Mouse (Mus musculus): ENCODE results near the gene Chuk. TPM values are rescaled to one million over a fixed set of nuclear protein-coding genes. Genes with fewer than 3 reads are reported as not detected.

The Chuk gene
- polyA plus RNA-seq, 1 experiment from 2014 or later, result 70.0 TPM

GRCm38 (mm10) chr19:44111706-44112105 lies 4.4 kb upstream of the Chuk start:
- Histone ChIP-seq H3K27me3 (ENCODE audit: control insufficient read depth, insufficient read depth, low read length) (no peaks in the 10 kb centered on the region), H3K4me3 (ENCODE audit: low read depth, low read length) (no peak overlapping the region), H3K9me3 (ENCODE audit: control insufficient read depth, low read length) (no peaks in the 10 kb centered on the region), H3K4me2 (ENCODE audit: low read depth, low read length) (no peak overlapping the region), H3K4me1 (ENCODE audit: control insufficient read depth, insufficient read depth, low read length) (peaks cover 5% of the 10 kb centered on the region), H3K9ac (replicated peaks; ENCODE audit: low read depth, low read length) (no peak overlapping the region), H3K27ac (ENCODE audit: low read depth, low read length) (no peak overlapping the region), H3K36me3 (ENCODE audit: control insufficient read depth, insufficient read depth, low read length) (peaks cover 39% of the 10 kb centered on the region)
- ATAC-seq (ENCODE audit: low read depth), result no peak
- 51% methylated on average over 7 of the region's 7 CpGs for WGBS

GRCm38 (mm10) chr19:44110356-44110755 lies 3.1 kb upstream of the Chuk start:
- no peak overlapping the region for H3K27ac ChIP-seq (ENCODE audit: low read depth, low read length)
- peaks cover 31% of the 10 kb centered on the region for H3K36me3 ChIP-seq (ENCODE audit: control insufficient read depth, insufficient read depth, low read length)
- peaks cover 12% of the 10 kb centered on the region for H3K4me1 ChIP-seq (ENCODE audit: control insufficient read depth, insufficient read depth, low read length)
- 89% methylated on average over 9 of the region's 9 CpGs for WGBS
- no peaks in the 10 kb centered on the region for H3K9me3 ChIP-seq (ENCODE audit: control insufficient read depth, low read length)
- H3K27me3 ChIP-seq (ENCODE audit: control insufficient read depth, insufficient read depth, low read length), result no peaks in the 10 kb centered on the region
- ATAC-seq (ENCODE audit: low read depth), result no peak
- no peak overlapping the region for H3K4me3 ChIP-seq (ENCODE audit: low read depth, low read length)
- H3K4me2 ChIP-seq (ENCODE audit: low read depth, low read length), result no peak overlapping the region
- no peak overlapping the region for H3K9ac ChIP-seq (replicated peaks; ENCODE audit: low read depth, low read length)

GRCm38 (mm10) chr19:44108996-44109395 lies 1.7 kb upstream of the Chuk start:
- Histone ChIP-seq H3K27me3 (ENCODE audit: control insufficient read depth, insufficient read depth, low read length) (no peaks in the 10 kb centered on the region), H3K36me3 (ENCODE audit: control insufficient read depth, insufficient read depth, low read length) (peaks cover 26% of the 10 kb centered on the region), H3K27ac (ENCODE audit: low read depth, low read length) (no peak overlapping the region), H3K4me1 (ENCODE audit: control insufficient read depth, insufficient read depth, low read length) (peaks cover 12% of the 10 kb centered on the region), H3K4me3 (ENCODE audit: low read depth, low read length) (no peak overlapping the region), H3K9ac (replicated peaks; ENCODE audit: low read depth, low read length) (no peak overlapping the region), H3K9me3 (ENCODE audit: control insufficient read depth, low read length) (no peaks in the 10 kb centered on the region), H3K4me2 (ENCODE audit: low read depth, low read length) (no peak overlapping the region)
- ATAC-seq (ENCODE audit: low read depth), result no peak

GRCm38 (mm10) chr19:44107661-44108521 lies 611 bp upstream of the Chuk start:
- Histone ChIP-seq H3K4me1 (ENCODE audit: control insufficient read depth, insufficient read depth, low read length) (peaks cover 12% of the 10 kb centered on the region), H3K9me3 (ENCODE audit: control insufficient read depth, low read length) (no peaks in the 10 kb centered on the region), H3K27ac (ENCODE audit: low read depth, low read length) (no peak overlapping the region), H3K36me3 (ENCODE audit: control insufficient read depth, insufficient read depth, low read length) (peaks cover 19% of the 10 kb centered on the region), H3K9ac (replicated peaks; ENCODE audit: low read depth, low read length) (peak overlapping the region; percentile 93), H3K4me2 (ENCODE audit: low read depth, low read length) (peak overlapping the region; percentile 82), H3K4me3 (ENCODE audit: low read depth, low read length) (peak overlapping the region; percentile 78), H3K27me3 (ENCODE audit: control insufficient read depth, insufficient read depth, low read length) (no peaks in the 10 kb centered on the region)
- ATAC-seq (ENCODE audit: low read depth), result peak; percentile 41; the same call in 1 of the 2 replicates
- 30% methylated on average over 22 of the region's 22 CpGs for WGBS

GRCm38 (mm10) chr19:44104393-44104792 lies 2.9 kb downstream of the Chuk start:
- no peak overlapping the region for H3K4me3 ChIP-seq (ENCODE audit: low read depth, low read length)
- no peak overlapping the region for H3K9ac ChIP-seq (replicated peaks; ENCODE audit: low read depth, low read length)
- no peaks in the 10 kb centered on the region for H3K9me3 ChIP-seq (ENCODE audit: control insufficient read depth, low read length)
- WGBS, result 83% methylated on average over 1 of the region's 1 CpGs
- no peak for ATAC-seq (ENCODE audit: low read depth)
- H3K27ac ChIP-seq (ENCODE audit: low read depth, low read length), result no peak overlapping the region
- no peak overlapping the region for H3K4me2 ChIP-seq (ENCODE audit: low read depth, low read length)
- H3K36me3 ChIP-seq (ENCODE audit: control insufficient read depth, insufficient read depth, low read length), result peaks cover 9% of the 10 kb centered on the region; the same call in 1 of the 2 replicates
- H3K27me3 ChIP-seq (ENCODE audit: control insufficient read depth, insufficient read depth, low read length), result no peaks in the 10 kb centered on the region
- H3K4me1 ChIP-seq (ENCODE audit: control insufficient read depth, insufficient read depth, low read length), result peaks cover 12% of the 10 kb centered on the region

- no peak for ATAC-seq (ENCODE audit: low read depth)
- 77% methylated on average over 3 of the region's 3 CpGs for WGBS
- H3K9me3 ChIP-seq (ENCODE audit: control insufficient read depth, low read length), result no peaks in the 10 kb centered on the region
- no peaks in the 10 kb centered on the region for H3K27me3 ChIP-seq (ENCODE audit: control insufficient read depth, insufficient read depth, low read length)
- peaks cover 14% of the 10 kb centered on the region; the same call in 1 of the 2 replicates for H3K36me3 ChIP-seq (ENCODE audit: control insufficient read depth, insufficient read depth, low read length)
- H3K4me1 ChIP-seq (ENCODE audit: control insufficient read depth, insufficient read depth, low read length), result peaks cover 10% of the 10 kb centered on the region
- H3K4me3 ChIP-seq (ENCODE audit: low read depth, low read length), result no peak overlapping the region
- no peak overlapping the region for H3K4me2 ChIP-seq (ENCODE audit: low read depth, low read length)
- H3K27ac ChIP-seq (ENCODE audit: low read depth, low read length), result no peak overlapping the region
- H3K9ac ChIP-seq (replicated peaks; ENCODE audit: low read depth, low read length), result no peak overlapping the region
Observed at GRCm38 (mm10) chr19:44103001-44103400, 4.3 kb downstream of the Chuk start.

- H3K4me3 ChIP-seq (ENCODE audit: low read depth, low read length), result no peak overlapping the region
- no peaks in the 10 kb centered on the region; the same call in 1 of the 2 replicates for H3K4me1 ChIP-seq (ENCODE audit: control insufficient read depth, insufficient read depth, low read length)
- H3K27me3 ChIP-seq (ENCODE audit: control insufficient read depth, insufficient read depth, low read length), result no peaks in the 10 kb centered on the region
- H3K27ac ChIP-seq (ENCODE audit: low read depth, low read length), result no peak overlapping the region
- H3K9ac ChIP-seq (replicated peaks; ENCODE audit: low read depth, low read length), result no peak overlapping the region
- peaks cover 26% of the 10 kb centered on the region; the same call in 1 of the 2 replicates for H3K36me3 ChIP-seq (ENCODE audit: control insufficient read depth, insufficient read depth, low read length)
- H3K4me2 ChIP-seq (ENCODE audit: low read depth, low read length), result no peak overlapping the region
- H3K9me3 ChIP-seq (ENCODE audit: control insufficient read depth, low read length), result no peaks in the 10 kb centered on the region
- ATAC-seq (ENCODE audit: low read depth), result no peak
Observed at GRCm38 (mm10) chr19:44100840-44101239, 6.4 kb downstream of the Chuk start.

- Histone ChIP-seq H3K9me3 (ENCODE audit: control insufficient read depth, low read length) (no peaks in the 10 kb centered on the region), H3K4me3 (ENCODE audit: low read depth, low read length) (no peak overlapping the region), H3K27ac (ENCODE audit: low read depth, low read length) (no peak overlapping the region), H3K27me3 (ENCODE audit: control insufficient read depth, insufficient read depth, low read length) (no peaks in the 10 kb centered on the region), H3K36me3 (ENCODE audit: control insufficient read depth, insufficient read depth, low read length) (peaks cover 29% of the 10 kb centered on the region), H3K9ac (replicated peaks; ENCODE audit: low read depth, low read length) (no peak overlapping the region), H3K4me1 (ENCODE audit: control insufficient read depth, insufficient read depth, low read length) (no peaks in the 10 kb centered on the region), H3K4me2 (ENCODE audit: low read depth, low read length) (no peak overlapping the region)
- WGBS, result 29% methylated on average over 3 of the region's 3 CpGs
- no peak for ATAC-seq (ENCODE audit: low read depth)
Observed at GRCm38 (mm10) chr19:44086278-44086677, 21.0 kb downstream of the Chuk start.

- Histone ChIP-seq H3K27ac (ENCODE audit: low read depth, low read length) (no peak overlapping the region), H3K27me3 (ENCODE audit: control insufficient read depth, insufficient read depth, low read length) (no peaks in the 10 kb centered on the region), H3K9ac (replicated peaks; ENCODE audit: low read depth, low read length) (no peak overlapping the region), H3K9me3 (ENCODE audit: control insufficient read depth, low read length) (no peaks in the 10 kb centered on the region), H3K4me2 (ENCODE audit: low read depth, low read length) (no peak overlapping the region), H3K4me1 (ENCODE audit: control insufficient read depth, insufficient read depth, low read length) (no peaks in the 10 kb centered on the region), H3K36me3 (ENCODE audit: control insufficient read depth, insufficient read depth, low read length) (peaks cover 49% of the 10 kb centered on the region), H3K4me3 (ENCODE audit: low read depth, low read length) (no peak overlapping the region)
- 84% methylated on average over 2 of the region's 2 CpGs for WGBS
- ATAC-seq (ENCODE audit: low read depth), result no peak
Observed at GRCm38 (mm10) chr19:44080920-44081319, 26.4 kb downstream of the Chuk start.
